Mouse (Mus musculus): Measurements from ENCODE around the gene Mlip. TPM values are rescaled to one million over a fixed set of nuclear protein-coding genes. Genes with fewer than 3 reads are reported as not detected.

Gene Mlip
- polyA plus RNA-seq, 1 experiment, result 1.1 TPM

GRCm38 (mm10) chr9:77347704-77348103 is 5.1 kb downstream of the Mlip start:
- DNase-seq (ENCODE audit: low spot score), result no peak

DNA sequence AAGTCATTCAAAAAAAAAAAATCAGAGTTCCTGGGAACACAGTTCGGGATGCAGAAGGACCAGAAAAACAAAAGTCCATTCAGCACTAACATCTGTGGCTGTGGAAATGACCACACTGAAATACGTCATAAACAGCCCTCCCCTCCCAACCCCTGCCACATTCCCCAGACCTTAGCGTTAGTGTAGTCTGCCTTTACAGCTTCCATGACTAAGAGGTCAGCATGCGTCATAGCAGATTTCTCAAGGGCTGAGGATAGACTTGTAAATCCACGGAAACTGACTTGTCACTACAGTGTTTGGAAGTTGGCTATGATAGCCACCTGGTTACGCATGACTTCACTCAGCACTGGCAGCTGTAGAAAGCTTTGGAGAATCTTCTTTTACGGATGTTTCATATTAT is 8.5 kb downstream of the Mlip start:
- no peak for DNase-seq (ENCODE audit: low spot score)

GRCm38 (mm10) chr9:77340159-77340862 is 12.5 kb downstream of the Mlip start:
- no peak for DNase-seq (ENCODE audit: low spot score)

DNA sequence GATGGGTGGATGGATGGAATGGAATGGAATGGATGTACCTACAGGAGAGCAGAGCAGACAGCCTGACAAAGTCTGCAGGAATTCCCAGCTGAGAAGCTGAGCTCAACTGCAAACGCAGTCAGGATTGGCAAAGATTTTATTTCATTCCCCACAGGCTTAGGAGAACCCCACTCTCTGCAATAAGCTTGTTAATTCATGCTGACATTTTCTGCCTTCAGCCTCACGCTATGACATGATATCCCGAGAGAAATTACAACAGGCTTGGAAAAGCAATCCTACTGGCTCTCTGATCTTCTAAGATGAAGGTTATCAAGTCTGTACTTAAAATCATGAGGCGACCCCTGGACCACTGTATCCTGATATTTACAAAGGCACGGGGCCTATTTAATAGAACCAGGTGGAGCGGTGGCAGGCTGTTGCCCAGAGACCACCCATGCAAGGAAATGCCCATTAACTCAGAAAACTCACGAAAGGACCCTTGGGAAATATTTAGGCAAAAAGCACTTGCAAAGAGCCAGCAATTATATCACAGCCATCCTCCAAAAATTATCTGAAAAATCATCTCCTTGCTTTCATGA is 13.1 kb downstream of the Mlip start:
- DNase-seq (ENCODE audit: low spot score), result no peak

- DNase-seq (ENCODE audit: low spot score), result no peak
Measured at GRCm38 (mm10) chr9:77335370-77335769, 17.4 kb downstream of the Mlip start.

GRCm38 (mm10) chr9:77318346-77318745 is 34.4 kb downstream of the Mlip start:
- no peak for DNase-seq (ENCODE audit: low spot score)

DNA sequence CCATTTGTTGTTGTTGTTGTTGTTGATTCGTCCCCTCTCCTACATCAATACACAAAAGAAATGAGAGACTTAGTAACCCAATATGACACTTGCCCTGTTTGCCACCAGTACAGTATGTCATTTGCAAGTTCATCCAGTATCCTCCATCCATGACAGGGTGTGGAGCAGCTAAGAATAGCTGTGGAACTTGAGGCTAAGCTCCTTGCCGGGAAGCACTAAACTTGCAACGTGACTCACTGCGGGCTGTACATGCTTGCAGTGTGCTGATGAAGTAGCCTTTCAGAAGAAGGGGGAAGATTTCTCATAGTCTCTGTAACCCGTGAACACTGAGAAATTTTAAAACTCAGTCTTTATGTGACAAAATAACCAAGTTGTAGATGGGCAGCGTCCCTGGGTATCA is 42.2 kb downstream of the Mlip start:
- DNase-seq (ENCODE audit: low spot score), result no peak

- no peak for DNase-seq (ENCODE audit: low spot score)
Measured at GRCm38 (mm10) chr9:77305417-77305816, 47.4 kb downstream of the Mlip start.

GRCm38 (mm10) chr9:77302340-77302739 is 50.4 kb downstream of the Mlip start:
- no peak for DNase-seq (ENCODE audit: low spot score)

DNA sequence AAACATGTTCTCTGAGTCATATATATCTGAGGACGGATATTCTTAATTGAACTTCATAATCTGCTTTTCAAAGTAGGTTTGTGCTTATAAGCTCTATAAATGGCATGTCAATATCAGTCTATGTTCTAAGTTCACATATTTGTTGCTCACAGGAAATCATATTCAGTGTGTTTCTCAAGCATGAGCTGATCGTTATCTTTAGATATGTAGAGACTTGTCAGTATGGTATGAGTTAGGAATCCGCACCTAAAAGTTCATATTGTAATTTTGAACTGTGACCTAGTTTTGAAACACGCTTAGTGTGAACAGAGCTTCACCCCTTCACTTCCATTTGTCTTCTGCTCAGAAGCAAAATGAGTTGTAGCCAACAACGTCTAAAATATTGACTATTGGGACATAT is 64.8 kb downstream of the Mlip start:
- DNase-seq (ENCODE audit: low spot score), result no peak

DNA sequence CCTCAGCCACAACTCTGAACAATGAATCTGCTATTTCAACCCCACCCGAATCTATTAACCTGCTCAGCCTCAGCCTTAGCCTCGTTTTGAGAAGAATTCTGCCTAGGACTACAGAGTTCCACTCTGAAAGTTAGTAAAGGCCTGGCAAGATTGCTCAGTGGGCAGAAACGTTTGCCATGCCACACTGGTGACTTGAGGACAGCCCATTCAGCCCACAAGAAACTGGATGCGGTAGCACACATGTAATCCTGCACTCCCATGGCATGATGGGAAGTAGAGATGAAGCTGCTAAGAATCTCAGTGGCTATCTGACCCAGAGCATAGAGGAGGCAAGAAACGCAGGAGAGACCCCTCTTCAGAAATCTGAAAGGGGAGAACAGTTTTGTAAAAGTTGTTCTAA is 73.4 kb downstream of the Mlip start:
- DNase-seq (ENCODE audit: low spot score), result no peak

DNA sequence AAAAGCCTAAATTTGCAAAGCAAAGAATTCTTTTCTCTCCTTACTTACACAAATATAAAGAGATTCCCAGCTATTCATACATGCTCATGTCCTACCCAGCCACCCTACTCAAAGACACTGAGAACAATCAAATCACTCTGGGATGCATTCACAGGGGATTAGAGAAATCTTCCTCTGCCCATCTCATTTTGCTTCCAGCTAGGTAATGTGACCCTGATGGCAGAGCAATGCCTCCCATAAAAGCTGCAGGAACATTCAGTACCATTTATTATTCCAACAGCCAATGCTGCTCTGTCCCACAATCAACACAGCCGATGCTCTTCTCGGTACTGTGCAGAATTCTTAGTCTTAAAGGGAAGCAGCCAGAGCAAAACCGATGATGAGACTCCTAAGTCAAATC is 74.7 kb downstream of the Mlip start:
- DNase-seq (ENCODE audit: low spot score), result no peak

GRCm38 (mm10) chr9:77277270-77277669 is 75.5 kb downstream of the Mlip start:
- DNase-seq (ENCODE audit: low spot score), result no peak

DNA sequence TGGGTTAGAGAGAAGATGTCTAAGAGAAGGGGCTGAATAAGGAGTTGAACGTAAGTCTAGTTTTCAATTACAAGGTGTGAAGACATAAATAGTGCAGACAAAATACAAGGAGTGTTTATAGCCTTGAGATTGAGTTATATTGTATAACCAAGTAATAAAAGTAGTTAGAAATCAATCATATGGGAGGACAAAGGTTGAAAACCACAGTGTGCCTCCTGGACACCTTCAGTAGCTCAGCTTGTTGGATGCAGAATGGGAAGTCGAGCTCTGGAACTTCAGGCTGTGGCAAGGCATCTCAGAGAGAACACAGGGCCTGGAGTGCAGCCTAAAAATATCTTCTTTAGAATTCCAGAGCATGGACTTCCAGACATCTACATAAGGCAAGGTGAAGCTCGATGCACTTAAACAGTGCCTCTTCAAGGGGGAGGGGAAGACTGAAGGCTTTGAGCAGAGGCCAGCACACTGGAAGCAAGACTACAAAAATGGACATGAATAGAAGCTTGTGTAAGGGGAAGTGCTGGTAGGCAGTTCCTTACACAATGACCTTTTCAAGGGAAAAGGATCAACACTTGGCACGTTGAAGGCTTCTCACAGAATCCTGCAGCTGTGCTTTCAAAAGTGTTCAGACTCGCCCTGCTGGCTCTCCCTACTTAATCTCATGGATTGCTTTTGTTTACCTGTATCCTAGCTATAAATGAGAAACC is 76.2 kb downstream of the Mlip start:
- no peak for DNase-seq (ENCODE audit: low spot score)

DNA sequence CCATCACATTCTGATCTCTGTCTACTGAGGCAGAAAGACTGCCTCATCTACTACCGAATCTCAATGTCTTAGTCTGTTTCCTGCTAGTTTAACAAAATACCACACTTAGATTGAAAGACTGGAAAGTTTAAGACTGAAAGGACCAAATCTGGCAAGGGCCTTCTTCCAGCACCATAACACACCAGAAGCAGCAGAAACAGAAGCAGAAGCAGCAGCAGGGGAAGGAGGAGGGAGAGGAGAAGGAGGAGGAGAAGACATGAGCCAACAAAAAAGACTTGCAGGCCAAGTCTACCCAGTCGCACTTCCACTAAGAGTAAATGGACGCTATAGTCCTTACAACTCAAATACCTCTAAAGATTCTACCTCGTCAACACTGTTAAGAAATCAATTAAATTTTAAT is 80.0 kb downstream of the Mlip start:
- no peak for DNase-seq (ENCODE audit: low spot score)

- DNase-seq (ENCODE audit: low spot score), result no peak
Measured at GRCm38 (mm10) chr9:77265268-77266017, 87.3 kb downstream of the Mlip start.

GRCm38 (mm10) chr9:77259052-77259451 is 93.7 kb downstream of the Mlip start:
- DNase-seq (ENCODE audit: low spot score), result no peak

GRCm38 (mm10) chr9:77258265-77258664 is 94.5 kb downstream of the Mlip start:
- DNase-seq (ENCODE audit: low spot score), result no peak

DNA sequence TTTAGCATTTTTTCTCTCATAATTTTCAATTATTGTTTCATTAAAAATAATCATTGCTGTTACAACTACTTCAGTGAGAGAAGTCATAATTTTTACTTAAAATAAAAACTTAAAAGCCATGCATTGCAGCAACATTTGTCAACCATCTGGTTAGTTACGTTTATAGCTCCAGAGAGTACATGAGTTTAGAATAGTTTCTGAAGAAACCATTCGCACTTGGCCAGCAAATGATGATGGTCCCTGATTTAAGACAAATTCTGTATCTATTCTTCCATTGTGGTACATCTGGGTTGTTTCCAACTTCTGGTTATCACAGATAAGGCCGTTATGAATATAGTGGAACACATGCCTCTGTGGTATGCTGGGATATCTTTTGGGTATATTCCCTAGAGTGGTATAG is 98.3 kb downstream of the Mlip start:
- DNase-seq (ENCODE audit: low spot score), result no peak

DNA sequence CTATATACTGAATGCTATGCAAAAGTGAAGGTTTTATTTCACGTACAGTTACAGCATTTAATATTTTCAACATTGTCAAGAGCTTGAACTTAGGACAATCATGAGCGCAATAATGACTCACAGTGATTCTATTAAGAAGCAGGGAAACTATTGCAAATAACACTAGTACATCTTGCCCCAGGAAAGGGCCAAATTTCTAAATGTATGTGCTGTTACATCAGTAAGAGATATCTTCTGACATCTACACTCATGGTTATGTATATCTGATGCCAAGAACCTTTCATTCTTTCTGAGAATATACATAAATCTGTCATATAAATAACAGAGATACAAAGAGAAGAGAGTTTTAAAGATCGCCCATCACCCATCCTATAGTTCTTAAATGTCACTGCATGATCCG is 100.0 kb downstream of the Mlip start:
- DNase-seq (ENCODE audit: low spot score), result no peak

DNA sequence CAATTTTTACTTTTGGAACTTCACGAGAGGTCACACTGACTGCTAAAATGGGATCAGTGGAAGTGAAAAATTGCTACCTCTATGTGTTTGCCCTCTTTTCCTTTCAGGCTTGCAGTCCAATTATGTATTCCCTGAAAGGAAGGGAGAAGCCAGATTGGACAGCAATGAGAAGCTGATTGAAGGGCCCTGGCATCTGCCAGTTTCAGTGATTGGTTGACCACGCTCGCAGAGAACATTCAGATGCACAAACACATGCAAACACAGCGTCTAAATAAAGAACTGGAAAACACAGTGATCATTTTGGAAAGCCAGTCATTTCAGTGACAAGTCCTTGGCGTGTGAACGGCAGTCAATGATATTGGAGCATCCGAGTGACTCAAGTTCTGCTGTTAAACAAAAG is 100.6 kb downstream of the Mlip start:
- no peak for DNase-seq (ENCODE audit: low spot score)

- no peak for DNase-seq (ENCODE audit: low spot score)
Measured at GRCm38 (mm10) chr9:77251511-77252112, 101.2 kb downstream of the Mlip start.

Data from urinary bladder, adult 2 months (tissue).